Mouse (Mus musculus): ENCODE measurements around the gene Mup1.
"Not testable (repeated sequence)": the region's sequence is repeated elsewhere in the genome, so short reads cannot be mapped to it uniquely, and the experiment has no call there.

Mup1 gene

GRCm38 (mm10) chr4:60501860-60502259 lies at the start of gene Mup1:
Gene Mup1 (minus strand): TSS chr4:60501960.
- DNase-seq: not testable (repeated sequence)

Measured in cerebellum, postnatal 36 days (tissue).